Mouse (Mus musculus) midbrain, postnatal 0 days (tissue): Measurements from ENCODE around the gene Pold3. TPM values are rescaled to one million over a fixed set of nuclear protein-coding genes. Genes with fewer than 3 reads are reported as not detected.

ENCODE experiments used
- ATAC-seq: fragments of 200-750 bp; cut with Nextera tagmentation; 2 replicates; pipeline ENCODE4 v1.8.0; 2017; ENCODE audit warnings: moderate number of reproducible peaks, mild to moderate bottlenecking, moderate TSS enrichment, moderate library complexity; ENCODE audit not compliant: low FRiP score
- DNase-seq: peaks from one replicate; pipeline ENCODE4 v3.0.0-alpha.2; 2015; ENCODE audit warnings: low spot score
- H3K27ac ChIP-seq: fragments of 300-500 bp; sonication (generic); 2 replicates; pipeline ENCODE4 v1.5.1; 2014; ENCODE audit warnings: low read depth, mild to moderate bottlenecking, low read length, mixed read lengths
- H3K27me3 ChIP-seq: fragments of 300-500 bp; sonication (generic); 2 replicates; pipeline ENCODE4 v1.6.1; 2014; ENCODE audit warnings: low read length, control low read depth, mixed read lengths; ENCODE audit not compliant: insufficient read depth
- H3K36me3 ChIP-seq: fragments of 300-500 bp; sonication (generic); 2 replicates; pipeline ENCODE4 v1.6.1; 2014; ENCODE audit warnings: low read length, control low read depth, mixed read lengths; ENCODE audit not compliant: insufficient read depth
- H3K4me1 ChIP-seq: fragments of 300-500 bp; sonication (generic); 2 replicates; pipeline ENCODE4 v1.6.1; 2014; ENCODE audit warnings: mild to moderate bottlenecking, control low read depth, antibody characterized with exemption, low read length, mixed read lengths; ENCODE audit not compliant: insufficient read depth
- H3K4me2 ChIP-seq: fragments of 300-500 bp; sonication (generic); 2 replicates; pipeline ENCODE4 v1.6.1; 2014; ENCODE audit warnings: low read depth, mild to moderate bottlenecking, low read length, mixed read lengths; ENCODE audit not compliant: poor library complexity, severe bottlenecking
- H3K4me3 ChIP-seq: fragments of 300-500 bp; sonication (generic); 2 replicates; pipeline ENCODE4 v1.5.1; 2014; ENCODE audit warnings: low read depth, mild to moderate bottlenecking, low read length, moderate library complexity
- H3K9ac ChIP-seq: fragments of 300-500 bp; sonication (generic); replicated peaks from 2 replicates; pipeline ENCODE4 v1.6.1; 2014; ENCODE audit warnings: mild to moderate bottlenecking, low read length, moderate library complexity, mixed read lengths; ENCODE audit not compliant: poor library complexity, severe bottlenecking
- H3K9me3 ChIP-seq: fragments of 300-500 bp; sonication (generic); 2 replicates; pipeline ENCODE4 v1.6.1; 2016; ENCODE audit warnings: low read length, control low read depth
- CTCF ChIP-seq: IDR thresholded peaks from 2 replicates; pipeline ENCODE4 v1.5.1; 2016; ENCODE audit warnings: antibody characterized with exemption, mild to moderate bottlenecking
- WGBS: fragments of 180-500 bp; shearing (Covaris S2); extraction: QIAGEN DNeasy Blood & Tissue Kit; methylation state at CpG from one replicate; pipeline ENCODE4 v1.1.7; 2014; 5-methylcytosine and 5-hydroxymethylcytosine counted together
- polyA plus RNA-seq: library from polyadenylated mRNA; unstranded; fragments of >200 nt; fragmentation: Nextera tagmentation; extraction: Ambion mirVana; gene quantifications from 2 replicates; pipeline ENCODE4 v1.2.1, GENCODE M21; 2015
- total RNA-seq: library from RNA; depleted of rRNA; stranded (reverse); fragments of >200 nt; gene quantifications from 2 replicates; pipeline ENCODE4 v1.2.3, GENCODE M21; 2014

Gene Pold3
- total and polyA plus RNA-seq, 2 experiments from 2014 or later: 35.5 to 42.6 TPM

DNA sequence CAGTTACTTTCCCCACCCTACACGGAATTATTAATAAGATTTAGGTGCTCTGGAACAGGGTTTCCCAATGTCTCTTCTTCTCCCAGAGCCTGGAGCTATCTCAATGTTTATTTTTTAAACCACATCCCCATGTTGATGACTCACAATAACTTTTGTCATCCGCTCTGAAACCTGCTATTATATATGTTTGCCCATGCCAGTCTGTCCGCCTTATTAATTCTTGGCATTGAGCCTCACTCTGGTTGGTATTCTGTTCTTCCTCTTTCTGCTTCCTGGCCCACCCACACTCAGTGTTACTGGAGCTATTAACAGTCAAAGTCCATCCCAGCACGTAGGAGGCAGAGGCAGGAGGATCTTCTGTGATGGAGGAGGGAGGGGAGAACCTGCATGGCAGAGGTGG, 36.3 kb upstream of the Pold3 start:
- no peak for TF ChIP-seq CTCF
- Histone ChIP-seq H3K4me3 (no peak overlapping the region), H3K4me1 (no peaks in the 10 kb centered on the region), H3K9ac (no peak overlapping the region), H3K36me3 (no peaks in the 10 kb centered on the region), H3K9me3 (no peaks in the 10 kb centered on the region), H3K27ac (no peak overlapping the region), H3K27me3 (no peaks in the 10 kb centered on the region), H3K4me2 (no peak overlapping the region)
- WGBS: 80% methylated on average over 4 of the region's 4 CpGs
- DNase-seq (no peak), ATAC-seq (no peak)

DNA sequence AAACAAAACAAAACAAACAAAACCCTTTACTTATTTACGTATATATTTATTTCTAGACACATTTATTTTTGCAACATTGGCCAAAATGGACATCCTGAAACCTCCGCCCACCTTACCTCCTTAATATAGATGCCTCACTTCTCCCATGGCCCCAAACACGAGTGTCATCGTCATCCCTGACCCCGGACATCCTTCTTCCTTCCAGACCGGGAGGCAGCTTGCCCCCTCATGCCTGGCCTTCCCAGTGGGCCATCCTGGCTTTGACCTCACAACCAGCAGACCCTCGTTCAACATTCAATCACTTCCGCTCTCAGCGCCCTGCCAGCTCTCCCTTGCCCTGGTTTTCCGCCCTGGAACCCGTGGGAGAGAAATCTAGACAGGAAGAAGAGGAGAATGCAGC, 29.3 kb upstream of the Pold3 start:
- H3K4me3 ChIP-seq: no peak overlapping the region
- WGBS: 82% methylated on average over 11 of the region's 11 CpGs
- no peaks in the 10 kb centered on the region for H3K9me3 ChIP-seq
- H3K27me3 ChIP-seq: no peaks in the 10 kb centered on the region
- no peaks in the 10 kb centered on the region for H3K4me1 ChIP-seq
- TF ChIP-seq CTCF: no peak
- DNase-seq (no peak), ATAC-seq (no peak)
- H3K4me2 ChIP-seq: no peak overlapping the region
- H3K36me3 ChIP-seq: no peaks in the 10 kb centered on the region
- no peak overlapping the region for H3K9ac ChIP-seq
- H3K27ac ChIP-seq: no peak overlapping the region

DNA sequence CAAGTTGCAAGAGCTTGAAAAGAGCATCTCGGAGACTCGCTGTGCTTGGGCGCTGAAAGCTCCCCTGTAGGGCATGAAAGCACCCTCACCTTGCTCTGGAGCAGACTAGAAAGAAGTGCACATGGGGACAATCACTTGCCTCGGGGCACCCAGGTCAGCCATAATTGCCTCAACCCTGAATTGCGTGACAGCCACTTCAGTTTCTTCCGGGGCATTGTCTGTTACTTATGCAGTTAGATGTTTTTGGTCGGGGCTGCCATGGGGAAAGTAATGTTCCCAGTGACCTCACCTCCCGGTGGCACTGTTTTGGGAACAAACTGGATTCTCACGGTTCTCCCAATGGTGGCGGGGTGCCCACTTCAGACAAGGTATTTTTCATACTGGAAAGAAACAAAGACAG, 28.7 kb upstream of the Pold3 start:
- ATAC-seq (no peak), DNase-seq (no peak)
- WGBS: 61% methylated on average over 10 of the region's 10 CpGs
- Histone ChIP-seq H3K4me2 (no peak overlapping the region), H3K27ac (no peak overlapping the region), H3K4me3 (no peak overlapping the region), H3K36me3 (no peaks in the 10 kb centered on the region), H3K9me3 (no peaks in the 10 kb centered on the region), H3K4me1 (no peaks in the 10 kb centered on the region), H3K27me3 (no peaks in the 10 kb centered on the region), H3K9ac (no peak overlapping the region)
- no peak for TF ChIP-seq CTCF

DNA sequence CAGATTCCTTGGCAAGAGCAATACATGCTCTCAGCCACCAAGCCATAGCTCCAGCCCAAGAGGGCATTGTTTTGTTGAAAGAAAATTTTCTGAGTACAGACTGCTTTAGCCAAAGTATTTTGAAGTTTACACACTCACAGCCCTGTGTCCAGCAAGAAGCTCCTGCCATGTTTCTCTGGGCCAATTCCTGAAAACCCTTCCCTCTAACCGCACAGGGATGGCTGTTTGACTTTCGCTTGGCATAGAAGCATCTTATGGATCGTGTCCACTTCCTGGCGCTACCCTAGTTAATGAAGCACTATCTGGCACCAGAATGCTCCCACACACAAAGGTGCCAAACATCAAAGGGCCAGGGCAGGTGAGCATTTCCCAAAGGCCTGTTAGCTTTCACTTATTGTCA, 27.2 kb upstream of the Pold3 start:
- Histone ChIP-seq H3K9ac (no peak overlapping the region), H3K36me3 (no peaks in the 10 kb centered on the region), H3K4me1 (no peaks in the 10 kb centered on the region), H3K27ac (no peak overlapping the region), H3K9me3 (no peaks in the 10 kb centered on the region), H3K4me2 (no peak overlapping the region), H3K4me3 (no peak overlapping the region), H3K27me3 (no peaks in the 10 kb centered on the region)
- WGBS: 88% methylated on average over 4 of the region's 4 CpGs
- DNase-seq (no peak), ATAC-seq (no peak)
- no peak for TF ChIP-seq CTCF

DNA sequence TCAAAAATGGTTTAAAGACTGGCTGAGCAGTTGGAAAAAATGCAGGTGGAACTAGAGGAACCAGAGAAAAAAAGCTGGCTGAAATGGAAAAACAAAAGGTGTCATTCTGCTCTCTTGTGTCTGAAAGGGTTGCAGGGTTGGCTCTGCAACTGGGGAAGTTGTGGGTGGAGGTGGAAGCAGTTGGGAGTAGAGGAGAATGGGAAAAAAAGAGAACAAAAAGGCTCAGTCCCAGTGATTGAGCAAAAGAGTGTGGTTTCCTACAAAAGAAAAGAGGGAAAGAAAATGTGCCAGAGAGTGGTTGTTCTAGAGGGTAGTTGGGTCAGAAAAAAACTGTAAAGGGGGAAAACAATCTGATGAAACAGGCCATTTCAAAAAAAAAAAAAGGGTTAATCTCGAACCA, 19.2 kb upstream of the Pold3 start:
- no peaks in the 10 kb centered on the region for H3K4me1 ChIP-seq
- H3K9me3 ChIP-seq: no peaks in the 10 kb centered on the region
- no peaks in the 10 kb centered on the region for H3K27me3 ChIP-seq
- no peaks in the 10 kb centered on the region for H3K36me3 ChIP-seq
- no peak for ATAC-seq
- H3K4me3 ChIP-seq: no peak overlapping the region
- 68% methylated on average over 1 of the region's 1 CpGs for WGBS
- DNase-seq: no peak
- H3K9ac ChIP-seq: no peak overlapping the region
- H3K27ac ChIP-seq: no peak overlapping the region
- no peak overlapping the region for H3K4me2 ChIP-seq
- TF ChIP-seq CTCF: no peak

DNA sequence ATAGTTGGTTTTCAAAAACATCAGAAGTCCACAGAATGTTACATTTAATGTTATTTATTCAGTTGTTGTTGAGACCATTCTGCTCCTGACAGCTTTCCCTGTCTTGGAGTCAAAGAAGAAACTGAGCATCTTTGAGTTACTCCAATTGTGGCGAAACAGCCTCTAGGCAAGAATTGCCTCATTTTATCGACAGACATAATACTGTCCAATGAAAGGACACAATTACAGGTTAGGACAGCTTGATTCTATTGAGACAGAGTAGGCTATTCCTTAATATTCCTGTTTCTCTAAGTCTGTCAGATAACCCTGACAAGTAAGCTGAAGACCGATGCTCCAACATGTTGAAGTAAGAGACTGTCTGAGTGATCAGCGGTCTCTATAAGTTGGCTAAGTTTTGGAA, 16.7 kb upstream of the Pold3 start:
- no peak for DNase-seq
- Histone ChIP-seq H3K4me1 (no peaks in the 10 kb centered on the region), H3K4me3 (no peak overlapping the region), H3K9ac (no peak overlapping the region), H3K4me2 (no peak overlapping the region), H3K9me3 (no peaks in the 10 kb centered on the region), H3K36me3 (no peaks in the 10 kb centered on the region), H3K27me3 (no peaks in the 10 kb centered on the region), H3K27ac (no peak overlapping the region)
- no peak for ATAC-seq
- 91% methylated on average over 4 of the region's 4 CpGs for WGBS
- TF ChIP-seq CTCF: no peak

DNA sequence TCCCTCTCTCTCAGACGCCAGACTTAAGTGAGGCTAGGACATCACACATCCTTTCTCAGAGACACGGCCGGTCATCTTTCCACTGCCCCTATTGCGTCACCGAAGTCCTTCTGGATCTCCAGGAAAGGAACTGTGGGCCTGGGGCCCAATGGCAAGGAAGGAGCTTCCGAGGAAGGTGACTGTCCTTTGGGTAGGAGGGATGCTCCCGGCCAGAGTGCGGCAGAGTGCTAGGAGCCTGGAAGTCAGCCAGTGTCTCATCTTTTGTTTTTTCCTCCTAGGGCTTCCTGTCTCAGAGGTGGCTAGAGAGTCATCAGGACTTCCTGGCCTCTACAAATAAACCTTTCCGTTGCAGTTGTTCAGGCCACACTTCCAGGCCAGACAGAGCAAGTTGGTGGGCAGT, 15.7 kb upstream of the Pold3 start:
- Histone ChIP-seq H3K36me3 (no peaks in the 10 kb centered on the region), H3K9me3 (no peaks in the 10 kb centered on the region), H3K9ac (no peak overlapping the region), H3K27ac (no peak overlapping the region), H3K27me3 (no peaks in the 10 kb centered on the region), H3K4me1 (no peaks in the 10 kb centered on the region), H3K4me3 (no peak overlapping the region), H3K4me2 (no peak overlapping the region)
- no peak for TF ChIP-seq CTCF
- DNase-seq: no peak
- no peak for ATAC-seq
- 88% methylated on average over 9 of the region's 9 CpGs for WGBS
